Comparison of ENCODE assay signal across 8 mouse cellular contexts in genomic region chr17:25555666-25556629, GRCm38 (mm10). TPM values are rescaled to one million over a fixed set of nuclear protein-coding genes. Genes with fewer than 3 reads are reported as not detected.
DNase-seq lines count a peak whose midpoint lies in the region; ATAC-seq and TF ChIP-seq lines count a peak whose summit lies in the region.

No protein-coding gene starts in this region.

- DNase-seq in liver, embryonic 11.5 days (ENCODE audit: low spot score) = no peak
- no peak for DNase-seq in liver, postnatal 0 days
- DNase-seq in kidney, postnatal 4 days = peak; percentile 43 to 65
- DNase-seq in cerebellum, postnatal 36 days = no peak
- no peak for DNase-seq in thymus, adult 18-20 months

- ATAC-seq in liver, embryonic 11.5 days (replicated peaks; ENCODE audit: low FRiP score) = no peak
- no peak for ATAC-seq in liver, postnatal 0 days
- peak; percentile 59 for ATAC-seq in forebrain, embryonic 12.5 days (ENCODE audit: low FRiP score)
- peak; percentile 73 for ATAC-seq in midbrain, embryonic 13.5 days
- no peak for ATAC-seq in cerebellum, adult (ENCODE audit: insufficient number of reproducible peaks, low FRiP score, low TSS enrichment)

- H3K4me1 ChIP-seq in liver, embryonic 11.5 days (replicated peaks; ENCODE audit: control insufficient read depth, insufficient read depth, low read length) = 0 out of 2 replicates have a peak, but pooled peaks cover 4% of the 10 kb centered on the region
- no peaks in the 10 kb centered on the region for H3K4me1 ChIP-seq in liver, postnatal 0 days (ENCODE audit: insufficient read depth)
- peaks cover 44% of the 10 kb centered on the region for H3K4me1 ChIP-seq in forebrain, embryonic 12.5 days
- peaks cover 39% of the 10 kb centered on the region for H3K4me1 ChIP-seq in midbrain, embryonic 13.5 days (replicated peaks)

- TF ChIP-seq EP300 in liver, postnatal 0 days (IDR thresholded peaks at IDR 0.05; ENCODE audit: low read depth) = no peak

- H3K9ac ChIP-seq in liver, embryonic 11.5 days (ENCODE audit: low read depth, low read length) = no peak overlapping the region
- H3K9ac ChIP-seq in liver, postnatal 0 days (replicated peaks) = no peak overlapping the region
- H3K9ac ChIP-seq in forebrain, embryonic 12.5 days = peak overlapping the region; percentile 60
- peak overlapping the region; percentile 63 for H3K9ac ChIP-seq in midbrain, embryonic 13.5 days (replicated peaks)

- no peak overlapping the region for H3K27ac ChIP-seq in liver, embryonic 11.5 days (ENCODE audit: low read depth, low read length)
- H3K27ac ChIP-seq in liver, postnatal 0 days (ENCODE audit: low read depth) = no peak overlapping the region
- peak overlapping the region; percentile 74 for H3K27ac ChIP-seq in forebrain, embryonic 12.5 days
- H3K27ac ChIP-seq in midbrain, embryonic 13.5 days = peak overlapping the region; percentile 80

- H3K27me3 ChIP-seq in liver, embryonic 11.5 days (replicated peaks; ENCODE audit: control insufficient read depth, insufficient read depth, low read length) = peaks cover 28% of the 10 kb centered on the region
- H3K27me3 ChIP-seq in liver, postnatal 0 days (ENCODE audit: insufficient read depth, low read length) = peaks cover 23% of the 10 kb centered on the region
- peaks cover 7% of the 10 kb centered on the region; the same call in 1 of the 2 replicates for H3K27me3 ChIP-seq in forebrain, embryonic 12.5 days
- peaks cover 7% of the 10 kb centered on the region for H3K27me3 ChIP-seq in midbrain, embryonic 13.5 days

- no peak for TF ChIP-seq CTCF in liver, postnatal 0 days (IDR thresholded peaks at IDR 0.05; ENCODE audit: low read depth)

- no peaks in the 10 kb centered on the region for H3K36me3 ChIP-seq in liver, embryonic 11.5 days (ENCODE audit: control insufficient read depth, insufficient read depth, low read length)
- H3K36me3 ChIP-seq in liver, postnatal 0 days (replicated peaks; ENCODE audit: insufficient read depth, low read length) = no peaks in the 10 kb centered on the region
- H3K36me3 ChIP-seq in forebrain, embryonic 12.5 days (replicated peaks) = no peaks in the 10 kb centered on the region
- H3K36me3 ChIP-seq in midbrain, embryonic 13.5 days = no peaks in the 10 kb centered on the region

- WGBS in liver, embryonic 11.5 days = 10% methylated on average over 29 of the region's 29 CpGs
- 11% methylated on average over 29 of the region's 29 CpGs for WGBS in liver, postnatal 0 days (ENCODE audit: insufficient replicate concordance)
- 5% methylated on average over 29 of the region's 29 CpGs for WGBS in forebrain, embryonic 12.5 days
- 6% methylated on average over 29 of the region's 29 CpGs for WGBS in midbrain, embryonic 13.5 days

- no peak overlapping the region for H3K4me3 ChIP-seq in liver, embryonic 11.5 days (ENCODE audit: low read depth, low read length)
- no peak overlapping the region for H3K4me3 ChIP-seq in liver, postnatal 0 days (ENCODE audit: low read depth, low read length)
- peak overlapping the region; percentile 34 for H3K4me3 ChIP-seq in forebrain, embryonic 12.5 days (replicated peaks)
- H3K4me3 ChIP-seq in midbrain, embryonic 13.5 days (replicated peaks) = peak overlapping the region; percentile 34

- peak overlapping the region; percentile 42 for H3K4me2 ChIP-seq in liver, embryonic 11.5 days
- no peak overlapping the region for H3K4me2 ChIP-seq in liver, postnatal 0 days (ENCODE audit: low read depth, low read length)
- peak overlapping the region; percentile 61 for H3K4me2 ChIP-seq in forebrain, embryonic 12.5 days
- H3K4me2 ChIP-seq in midbrain, embryonic 13.5 days (replicated peaks) = peak overlapping the region; percentile 70

- no peaks in the 10 kb centered on the region for H3K9me3 ChIP-seq in liver, embryonic 11.5 days (ENCODE audit: control insufficient read depth, low read length)
- H3K9me3 ChIP-seq in liver, postnatal 0 days (ENCODE audit: low read length) = no peaks in the 10 kb centered on the region
- H3K9me3 ChIP-seq in forebrain, embryonic 12.5 days = no peaks in the 10 kb centered on the region
- H3K9me3 ChIP-seq in midbrain, embryonic 13.5 days = no peaks in the 10 kb centered on the region

RNA-seq across cellular contexts. Expression of gene Sox8, which starts 14.5 kb away (rescaled TPM):
- 2.4 and 3.0 TPM in 2 replicates for polyA plus RNA-seq in liver, embryonic 11.5 days (2014; fragmentation: Nextera tagmentation; extraction: Ambion mirVana)
- polyA plus RNA-seq in liver, postnatal 0 days (2015; fragmentation: Nextera tagmentation; extraction: Ambion mirVana) = 0.08 TPM in 1 of 2 replicates, not detected in the other
- 10.3 and 15.1 TPM in 2 replicates for polyA plus RNA-seq in forebrain, embryonic 12.5 days (2016; fragmentation: Nextera tagmentation; extraction: Ambion mirVana)
- polyA plus RNA-seq in midbrain, embryonic 13.5 days (2015; fragmentation: Nextera tagmentation; extraction: Ambion mirVana) = 5.2 and 7.9 TPM in 2 replicates

RNA-seq across cellular contexts. Expression of gene Lmf1, which starts 22.9 kb away (rescaled TPM):
- polyA plus RNA-seq in liver, embryonic 11.5 days (2014; fragmentation: Nextera tagmentation; extraction: Ambion mirVana) = 23.8 and 29.1 TPM in 2 replicates
- 11.9 and 12.5 TPM in 2 replicates for polyA plus RNA-seq in liver, postnatal 0 days (2015; fragmentation: Nextera tagmentation; extraction: Ambion mirVana)
- 17.8 and 21.0 TPM in 2 replicates for polyA plus RNA-seq in forebrain, embryonic 12.5 days (2016; fragmentation: Nextera tagmentation; extraction: Ambion mirVana)
- 20.6 and 22.9 TPM in 2 replicates for polyA plus RNA-seq in midbrain, embryonic 13.5 days (2015; fragmentation: Nextera tagmentation; extraction: Ambion mirVana)

RNA-seq across cellular contexts. Expression of gene Sstr5, which starts 58.9 kb away (rescaled TPM):
- polyA plus RNA-seq in liver, embryonic 11.5 days (2014; fragmentation: Nextera tagmentation; extraction: Ambion mirVana) = not detected in 2 replicates
- not detected in 2 replicates for polyA plus RNA-seq in liver, postnatal 0 days (2015; fragmentation: Nextera tagmentation; extraction: Ambion mirVana)
- 0.10 TPM in 1 of 2 replicates, not detected in the other for polyA plus RNA-seq in forebrain, embryonic 12.5 days (2016; fragmentation: Nextera tagmentation; extraction: Ambion mirVana)
- polyA plus RNA-seq in midbrain, embryonic 13.5 days (2015; fragmentation: Nextera tagmentation; extraction: Ambion mirVana) = 0.15 and 0.24 TPM in 2 replicates

Comparison
In these comparisons a context has a peak if more than half of its experiments do, and no peak if none do; other contexts are left out.
1. ATAC-seq: peak in forebrain, embryonic 12.5 days (single experiment) and midbrain, embryonic 13.5 days (single experiment); none in liver, embryonic 11.5 days (single experiment), liver, postnatal 0 days (single experiment) and cerebellum, adult (single experiment).
2. DNase-seq: peak in kidney, postnatal 4 days (2 of 2); none in liver, embryonic 11.5 days (single experiment), liver, postnatal 0 days (single experiment), cerebellum, postnatal 36 days (0 of 2) and thymus, adult 18-20 months (0 of 2).
3. H3K27ac ChIP-seq: peak in forebrain, embryonic 12.5 days (single experiment) and midbrain, embryonic 13.5 days (single experiment); none in liver, embryonic 11.5 days (single experiment) and liver, postnatal 0 days (single experiment).
4. H3K4me3 ChIP-seq: peak in forebrain, embryonic 12.5 days (single experiment) and midbrain, embryonic 13.5 days (single experiment); none in liver, embryonic 11.5 days (single experiment) and liver, postnatal 0 days (single experiment).
5. H3K9ac ChIP-seq: peak in forebrain, embryonic 12.5 days (single experiment) and midbrain, embryonic 13.5 days (single experiment); none in liver, embryonic 11.5 days (single experiment) and liver, postnatal 0 days (single experiment).